Mouse (Mus musculus): Measurements from ENCODE around the gene Recql5.

The Recql5 gene

DNA sequence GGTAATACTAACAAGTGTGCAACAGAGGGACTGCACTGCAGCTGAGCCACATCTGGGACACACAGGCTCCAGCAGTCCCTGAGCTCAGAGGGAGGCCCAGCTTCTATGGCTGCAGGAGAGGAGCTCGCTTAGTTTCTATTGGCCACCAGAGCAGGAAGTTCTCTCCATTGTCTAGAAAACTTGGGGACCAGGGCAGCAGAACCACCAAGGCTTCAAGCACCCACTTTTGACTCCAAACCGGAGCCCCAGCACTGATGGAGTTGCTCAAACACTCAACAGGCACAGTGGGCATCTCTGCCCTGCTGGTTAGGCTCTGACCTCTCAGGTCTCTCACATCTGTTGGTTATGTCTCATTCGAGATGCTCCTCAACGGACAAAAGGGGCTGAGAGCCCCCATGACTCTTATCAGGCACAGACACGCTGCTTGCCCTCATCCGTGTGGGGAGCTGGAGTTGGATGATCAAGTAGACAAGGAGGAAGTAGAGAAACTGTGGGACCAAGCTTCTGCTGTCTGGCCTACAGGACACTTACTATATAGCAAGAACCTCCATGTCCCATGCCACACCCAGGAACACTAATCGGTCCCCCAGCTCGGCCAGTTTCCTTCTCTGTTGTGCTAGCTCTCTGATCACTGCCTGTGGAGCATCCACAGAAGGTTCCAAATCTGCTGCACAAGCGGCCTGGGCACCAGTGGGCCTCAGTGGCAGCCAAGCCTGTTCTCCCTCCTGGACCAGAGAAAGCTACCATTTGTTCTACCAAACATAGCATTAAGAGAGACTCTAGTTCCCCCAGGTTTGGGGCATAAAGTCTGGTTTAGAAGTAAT is 31.7 kb downstream of the Recql5 start:
- no peak for DNase-seq (ENCODE audit: low spot score in 2 of 2)

DNA sequence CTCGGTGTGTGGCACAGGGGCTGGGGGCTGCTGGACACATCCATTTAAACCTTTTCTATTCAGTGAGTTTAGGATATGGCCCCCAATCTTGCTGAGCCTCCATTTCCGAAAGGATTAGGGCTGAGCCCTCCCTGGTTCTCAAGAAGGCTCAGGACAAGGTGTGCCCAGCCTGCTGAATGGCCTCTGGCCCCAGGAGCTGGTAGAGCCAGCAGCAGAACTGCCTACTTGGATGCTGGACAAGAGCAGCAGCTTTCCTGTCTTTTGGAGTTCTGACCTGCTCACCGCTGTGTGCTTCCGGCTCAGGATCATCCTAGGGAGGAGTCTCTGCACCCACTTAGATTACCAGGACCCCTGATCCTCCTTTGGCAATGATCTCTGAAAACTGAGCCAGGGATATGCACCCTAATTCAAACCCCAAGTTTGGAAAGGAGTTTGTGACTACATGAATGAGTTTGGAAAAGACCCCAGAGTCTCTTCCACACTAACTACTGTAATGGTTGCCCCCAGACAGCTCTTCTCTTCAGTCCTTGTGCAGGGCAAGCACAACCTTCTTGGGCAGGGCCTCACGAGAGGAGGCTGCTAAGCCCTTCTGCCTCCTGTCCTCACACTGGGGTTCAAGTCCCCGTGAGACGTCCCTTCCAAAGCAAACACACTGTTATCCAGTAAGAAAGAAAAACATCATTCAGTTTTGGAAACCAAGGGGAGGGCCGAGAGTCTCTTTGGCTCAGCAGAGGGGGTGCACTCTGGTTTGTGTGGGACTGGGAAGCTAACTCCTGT is 32.5 kb downstream of the Recql5 start:
- DNase-seq (ENCODE audit: low spot score in 2 of 2): no peak

- no peak for DNase-seq (ENCODE audit: low spot score in 2 of 2)
Observed at GRCm38 (mm10) chr11:115899486-115900266, 33.6 kb downstream of the Recql5 start, which contains the start of gene Smim5. TSS of gene Smim5 (plus strand) at chr11:115899966.

GRCm38 (mm10) chr11:115898886-115899285 is 34.4 kb downstream of the Recql5 start:
- peak in 1 of 2 experiments; percentile 8 for DNase-seq (ENCODE audit: low spot score in 2 of 2)

DNA sequence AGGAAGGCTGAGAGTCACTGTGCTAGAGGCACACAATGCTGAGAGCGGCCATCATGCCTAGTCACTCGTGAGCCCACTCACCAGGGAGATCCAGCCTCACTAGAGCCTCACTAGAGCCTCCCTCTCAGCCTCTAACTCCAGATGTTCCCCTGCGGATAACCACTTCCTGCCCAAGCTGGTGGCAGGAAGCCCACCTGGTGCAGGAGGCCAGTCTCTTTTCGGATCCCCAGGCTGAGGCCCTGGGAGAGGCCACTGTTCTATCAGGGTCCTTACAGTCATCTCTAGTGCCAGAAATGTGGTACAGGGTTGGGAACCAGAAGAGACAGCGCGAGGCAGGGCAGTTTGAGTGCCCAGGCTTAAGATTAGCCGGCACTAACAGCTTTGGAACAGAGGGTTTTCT is 34.8 kb downstream of the Recql5 start:
- no peak for DNase-seq (ENCODE audit: low spot score in 2 of 2)

DNA sequence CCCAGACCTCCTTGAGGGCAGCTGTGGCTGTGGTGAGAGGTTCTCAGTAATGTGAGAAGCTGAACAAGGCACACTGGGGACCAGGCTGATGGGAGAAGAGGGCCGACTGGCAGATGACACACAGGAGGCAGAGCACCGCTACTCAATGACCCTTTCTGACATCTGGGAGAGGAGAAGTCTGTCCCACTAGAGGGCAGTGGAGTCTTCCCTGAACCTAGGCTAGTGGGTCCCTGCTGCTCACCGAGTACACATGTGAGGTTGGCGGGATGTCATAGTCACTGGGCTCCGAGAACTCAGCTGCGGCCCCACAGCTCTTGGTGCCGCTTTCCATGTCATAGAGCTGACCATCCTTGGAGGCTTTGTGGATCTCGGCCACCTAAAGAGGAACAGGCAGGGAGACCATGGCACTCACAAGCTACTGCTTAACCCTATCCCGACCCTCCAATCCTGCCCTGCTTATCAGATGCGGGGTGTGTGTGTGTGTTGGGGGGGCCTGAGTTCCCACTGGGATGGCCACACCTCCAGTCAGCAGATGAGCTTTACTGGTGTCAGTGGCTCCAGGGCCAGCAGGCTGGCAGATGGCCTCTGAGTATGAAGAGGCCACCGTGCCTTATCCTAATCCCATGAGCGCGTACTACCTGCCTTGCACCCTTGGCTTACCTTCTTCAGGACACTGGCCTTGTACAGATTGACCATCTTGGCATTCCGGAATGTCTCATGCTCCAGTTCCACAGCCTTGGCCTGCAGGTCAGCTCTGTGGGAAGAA is 38.3 kb downstream of the Recql5 start:
- no peak for DNase-seq (ENCODE audit: low spot score in 2 of 2)

GRCm38 (mm10) chr11:115893071-115893470 is 40.2 kb downstream of the Recql5 start:
- DNase-seq (ENCODE audit: low spot score in 2 of 2): no peak

- no peak for DNase-seq (ENCODE audit: low spot score in 2 of 2)
Observed at GRCm38 (mm10) chr11:115892213-115892612, 41.1 kb downstream of the Recql5 start.

GRCm38 (mm10) chr11:115889159-115889558 is 44.1 kb downstream of the Recql5 start:
- DNase-seq (ENCODE audit: low spot score in 2 of 2): no peak

DNA sequence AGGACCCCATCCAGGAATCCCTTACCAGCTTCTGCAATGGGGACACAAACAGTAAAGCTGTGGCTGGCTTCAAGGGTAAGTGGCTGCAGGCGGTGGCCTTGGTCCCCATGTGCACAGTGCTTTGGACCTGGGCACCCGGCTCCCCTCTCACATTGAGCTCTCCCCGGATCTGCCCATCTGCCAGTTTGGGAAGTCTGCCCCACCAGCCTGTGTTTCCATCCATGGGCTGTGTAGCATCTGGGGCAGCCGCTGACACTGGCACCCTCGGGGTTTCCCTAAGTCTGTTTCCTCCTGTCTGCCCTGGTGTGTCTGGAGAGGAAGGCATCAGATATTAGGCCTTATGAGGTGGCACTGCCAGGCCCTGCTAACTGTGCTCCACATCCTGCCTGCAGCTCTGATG is 45.3 kb downstream of the Recql5 start:
- no peak for DNase-seq (ENCODE audit: low spot score in 2 of 2)

DNA sequence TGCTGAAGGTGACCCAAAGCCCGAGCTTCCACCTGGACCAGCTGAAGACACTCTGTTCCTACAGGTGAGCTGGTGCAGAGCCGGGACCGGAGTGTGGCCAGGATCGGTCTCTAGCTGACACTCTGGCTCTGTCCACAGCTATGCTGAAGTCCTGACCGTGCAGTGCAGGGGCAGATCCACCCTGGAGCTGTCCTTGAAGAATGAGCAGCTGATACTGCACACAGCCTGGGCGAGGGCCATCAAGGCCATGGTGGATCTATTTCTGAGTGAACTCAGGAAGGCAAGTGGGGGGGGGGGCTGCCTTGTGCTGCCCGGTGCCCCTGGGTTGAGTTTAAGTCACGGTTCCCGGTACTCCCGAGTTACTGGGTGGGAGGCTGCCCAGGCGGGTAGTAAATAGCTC is 46.8 kb downstream of the Recql5 start:
- no peak for DNase-seq (ENCODE audit: low spot score in 2 of 2)

DNA sequence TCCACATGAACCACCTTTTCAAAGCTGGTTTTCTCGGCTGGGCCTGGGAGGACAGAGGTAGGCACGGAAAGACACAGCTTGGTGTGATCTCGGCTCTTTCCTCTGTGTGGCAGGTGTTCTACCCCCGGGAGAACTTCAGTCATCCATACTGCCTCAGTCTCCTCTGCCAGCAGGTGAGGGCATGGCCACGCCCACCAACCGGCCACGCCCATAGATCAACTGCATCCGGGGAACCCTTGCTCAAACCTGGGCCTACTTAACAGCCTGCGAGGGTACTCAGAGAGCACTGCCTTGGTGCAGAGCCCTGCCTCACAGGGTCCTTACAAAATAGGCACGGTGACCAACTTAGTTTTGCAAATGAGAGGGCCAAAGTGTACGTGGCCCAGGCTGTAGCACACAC is 48.0 kb downstream of the Recql5 start:
- DNase-seq (ENCODE audit: low spot score in 2 of 2): no peak

GRCm38 (mm10) chr11:115884361-115884760 is 48.9 kb downstream of the Recql5 start:
- DNase-seq (ENCODE audit: low spot score in 2 of 2): no peak

- no peak for DNase-seq (ENCODE audit: low spot score in 2 of 2)
Observed at GRCm38 (mm10) chr11:115883251-115883650, 50.0 kb downstream of the Recql5 start.

GRCm38 (mm10) chr11:115881002-115881401 is 52.3 kb downstream of the Recql5 start:
- DNase-seq (ENCODE audit: low spot score in 2 of 2): no peak

GRCm38 (mm10) chr11:115878071-115878470 is 55.2 kb downstream of the Recql5 start:
- DNase-seq (ENCODE audit: low spot score in 2 of 2): no peak

GRCm38 (mm10) chr11:115877174-115877755 is 56.0 kb downstream of the Recql5 start:
- no peak for DNase-seq (ENCODE audit: low spot score in 2 of 2)

- no peak for DNase-seq (ENCODE audit: low spot score in 2 of 2)
Observed at GRCm38 (mm10) chr11:115876438-115876837, 56.8 kb downstream of the Recql5 start.

DNA sequence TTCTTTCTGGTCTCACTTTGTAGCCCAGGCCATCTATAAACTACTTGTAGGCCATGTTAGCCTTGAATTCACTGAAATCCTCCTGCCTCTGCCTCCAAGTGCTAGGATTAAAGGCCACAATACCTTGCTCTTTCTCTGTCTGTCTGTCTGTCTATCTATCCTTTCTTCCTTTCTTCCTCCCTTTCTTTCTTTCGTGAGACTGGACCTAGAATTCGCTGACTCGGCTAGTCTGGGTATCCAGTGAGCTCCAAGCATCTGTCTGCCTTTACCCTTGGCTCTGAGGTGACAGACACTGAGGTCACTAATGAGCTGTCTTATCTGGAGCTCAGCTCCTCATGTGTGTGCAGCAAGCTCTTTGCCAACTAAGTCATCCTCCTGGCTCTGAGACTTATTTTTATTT is 57.3 kb downstream of the Recql5 start:
- DNase-seq (ENCODE audit: low spot score in 2 of 2): no peak

DNA sequence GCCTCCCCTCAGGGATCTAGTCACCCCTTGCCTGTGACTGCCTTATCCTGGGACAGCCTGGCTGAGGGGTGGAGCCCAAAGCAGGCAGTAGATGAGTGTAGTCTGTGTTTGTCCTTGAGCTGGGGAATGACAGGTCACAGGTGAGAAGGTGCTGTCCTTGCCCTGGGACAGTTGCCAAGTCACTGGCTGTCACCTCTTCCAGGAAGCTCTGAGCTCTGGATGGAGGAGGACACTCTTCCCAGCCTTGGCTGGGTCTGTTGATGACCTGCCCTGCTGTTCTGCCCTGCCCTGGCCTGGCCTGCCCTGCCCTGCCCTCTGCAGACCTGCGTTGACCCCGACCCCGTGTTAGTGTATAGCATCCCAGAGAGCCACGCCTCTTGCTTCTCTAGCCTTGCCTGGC is 60.8 kb downstream of the Recql5 start:
- DNase-seq (ENCODE audit: low spot score in 2 of 2): no peak

DNA sequence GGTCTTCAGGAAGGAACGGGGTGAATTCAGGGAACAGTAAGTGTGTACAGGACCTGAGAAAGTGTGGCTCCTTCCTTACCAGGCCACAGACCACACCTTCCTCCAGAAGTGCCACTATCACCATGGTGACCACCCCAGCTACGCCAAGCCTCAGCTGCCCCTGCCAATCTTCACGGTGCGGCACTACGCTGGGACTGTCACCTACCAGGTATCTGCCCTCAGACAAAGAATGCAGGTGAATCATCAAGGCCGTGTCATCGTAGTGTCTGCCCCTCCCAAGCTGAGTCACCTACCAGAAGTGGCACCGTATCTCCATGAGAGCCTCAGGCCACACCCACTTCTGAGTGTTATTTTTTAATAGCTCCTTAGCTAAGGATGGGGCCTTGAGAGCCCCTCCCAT is 63.9 kb downstream of the Recql5 start:
- no peak for DNase-seq (ENCODE audit: low spot score in 2 of 2)
